Mouse (Mus musculus): ENCODE data around the gene Macf1. TPM values are rescaled to one million over a fixed set of nuclear protein-coding genes. Genes with fewer than 3 reads are reported as not detected.
A peak's percentile ranks its signal among the peaks of the same experiment; 100 is the strongest.

Macf1 gene
- total RNA-seq, 2 experiments from 2014 or later: 49.0 to 55.4 TPM

GRCm38 (mm10) chr4:123411732-123412527 is 272.2 kb downstream of the Macf1 start:
- peak; percentile 86 for DNase-seq (ENCODE audit: low spot score)

- no peak for DNase-seq (ENCODE audit: low spot score)
Observed at GRCm38 (mm10) chr4:123411006-123411731, 273.0 kb downstream of the Macf1 start.

GRCm38 (mm10) chr4:123409752-123410151 is 274.4 kb downstream of the Macf1 start:
- DNase-seq (ENCODE audit: low spot score): peak; percentile 17

- DNase-seq (ENCODE audit: low spot score): no peak
Observed at GRCm38 (mm10) chr4:123409034-123409692, 275.0 kb downstream of the Macf1 start.

- no peak for DNase-seq (ENCODE audit: low spot score)
Observed at GRCm38 (mm10) chr4:123407792-123408191, 276.4 kb downstream of the Macf1 start.

- DNase-seq (ENCODE audit: low spot score): no peak
Observed at GRCm38 (mm10) chr4:123404056-123404455, 280.1 kb downstream of the Macf1 start.

- no peak for DNase-seq (ENCODE audit: low spot score)
Observed at GRCm38 (mm10) chr4:123402244-123402643, 281.9 kb downstream of the Macf1 start.

- DNase-seq (ENCODE audit: low spot score): no peak
Observed at GRCm38 (mm10) chr4:123401265-123401664, 282.9 kb downstream of the Macf1 start.

- no peak for DNase-seq (ENCODE audit: low spot score)
Observed at GRCm38 (mm10) chr4:123397643-123398434, 286.3 kb downstream of the Macf1 start.

- DNase-seq (ENCODE audit: low spot score): no peak
Observed at GRCm38 (mm10) chr4:123397049-123397448, 287.1 kb downstream of the Macf1 start.

GRCm38 (mm10) chr4:123395435-123396000 is 288.6 kb downstream of the Macf1 start:
- no peak for DNase-seq (ENCODE audit: low spot score)

- no peak for DNase-seq (ENCODE audit: low spot score)
Observed at GRCm38 (mm10) chr4:123394878-123395277, 289.3 kb downstream of the Macf1 start.

GRCm38 (mm10) chr4:123394269-123394668 is 289.9 kb downstream of the Macf1 start:
- no peak for DNase-seq (ENCODE audit: low spot score)

GRCm38 (mm10) chr4:123393004-123393403 is 291.2 kb downstream of the Macf1 start:
- DNase-seq (ENCODE audit: low spot score): no peak

- DNase-seq (ENCODE audit: low spot score): peak; percentile 15
Observed at GRCm38 (mm10) chr4:123392187-123392586, 292.0 kb downstream of the Macf1 start.

- DNase-seq (ENCODE audit: low spot score): no peak
Observed at GRCm38 (mm10) chr4:123385028-123385427, 299.1 kb downstream of the Macf1 start.

- no peak for DNase-seq (ENCODE audit: low spot score)
Observed at GRCm38 (mm10) chr4:123383173-123383572, 301.0 kb downstream of the Macf1 start.

GRCm38 (mm10) chr4:123382051-123382450 is 302.1 kb downstream of the Macf1 start:
- no peak for DNase-seq (ENCODE audit: low spot score)

- DNase-seq (ENCODE audit: low spot score): no peak
Observed at GRCm38 (mm10) chr4:123381598-123381997, 302.6 kb downstream of the Macf1 start.

- DNase-seq (ENCODE audit: low spot score): no peak
Observed at GRCm38 (mm10) chr4:123376031-123376430, 308.1 kb downstream of the Macf1 start.

All from gastrocnemius, adult 18-20 months (tissue).